Mouse (Mus musculus) bone marrow, adult 2 months (tissue): ENCODE data around the gene Ampd1.

Source experiments
- CTCF ChIP-seq: fragments of 200-500 bp; IDR thresholded peaks from 2 replicates; pipeline ENCODE4 v1.5.1; 2011; ENCODE audit warnings: low read length, control low read depth; ENCODE audit not compliant: control insufficient read depth, insufficient read depth
- POLR2A ChIP-seq: fragments of 200-500 bp; IDR thresholded peaks from 2 replicates; pipeline ENCODE4 v1.6.1; 2011; ENCODE audit warnings: low read depth, mild to moderate bottlenecking, control low read depth, low read length, borderline replicate concordance; ENCODE audit not compliant: control insufficient read depth

DNA sequence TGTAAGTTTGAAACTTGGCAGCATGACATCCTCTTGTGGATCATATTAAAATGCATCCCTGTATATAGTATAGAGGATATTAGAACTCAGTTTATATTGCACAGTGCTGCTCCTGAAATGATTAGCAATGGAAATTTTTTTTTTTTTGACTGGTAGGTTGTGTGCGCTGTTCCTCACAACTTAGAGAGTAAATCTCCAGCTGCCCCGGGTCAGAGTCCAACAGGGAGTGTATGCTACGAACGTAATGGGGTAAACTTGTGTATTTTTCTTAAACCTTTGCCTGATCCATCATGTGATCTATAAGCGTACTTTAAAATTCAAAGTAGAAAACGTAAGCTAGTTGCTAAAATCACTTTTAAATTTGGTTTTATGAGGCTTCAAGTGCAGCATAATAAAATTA, 33.5 kb upstream of the Ampd1 start:
- no peak for TF ChIP-seq POLR2A
- TF ChIP-seq CTCF: no peak
